8 mouse cellular contexts compared by ENCODE assay signal in genomic region chr10:61423289-61423688, GRCm38 (mm10). TPM values are rescaled to one million over a fixed set of nuclear protein-coding genes. Genes with fewer than 3 reads are reported as not detected.
DNase-seq lines count a peak whose midpoint lies in the region; ATAC-seq and TF ChIP-seq lines count a peak whose summit lies in the region.

No protein-coding gene starts in this region.

- ATAC-seq in CD4-positive, CD25-positive, alpha-beta regulatory T cell, adult 4 months = no peak
- ATAC-seq in midbrain, embryonic 15.5 days (replicated peaks) = 0 out of 2 replicates have a peak, but pooled peaks have one; percentile 12
- no peak for ATAC-seq in midbrain, embryonic 11.5 days (ENCODE audit: low FRiP score)

- H3K9me3 ChIP-seq in midbrain, embryonic 15.5 days = no peaks in the 10 kb centered on the region
- no peaks in the 10 kb centered on the region for H3K9me3 ChIP-seq in midbrain, embryonic 11.5 days (ENCODE audit: control insufficient read depth, low read length)

- no peaks in the 10 kb centered on the region for H3K79me2 ChIP-seq in liver, adult 2 months (ENCODE audit: control insufficient read depth, insufficient read depth, low read length)

- peak; percentile 55 for DNase-seq in CD4-positive, CD25-positive, alpha-beta regulatory T cell, adult 2 months (ENCODE audit: low read depth, low spot score)
- DNase-seq in midbrain, embryonic 11.5 days (ENCODE audit: low spot score, missing footprints) = no peak
- peak; percentile 99 for DNase-seq in liver, adult 2 months (ENCODE audit: extremely low read depth, low read depth, low spot score)
- no peak for DNase-seq in cerebellum, adult 9-11 months
- DNase-seq in adipocyte (ENCODE audit: low spot score) = no peak

- WGBS in midbrain, embryonic 15.5 days = 45% methylated on average over 10 of the region's 10 CpGs
- 40% methylated on average over 10 of the region's 10 CpGs for WGBS in midbrain, embryonic 11.5 days
- 12% methylated on average over 10 of the region's 10 CpGs for WGBS in liver, adult 2 months

- TF ChIP-seq POLR2A in liver, adult 2 months (IDR thresholded peaks at IDR 0.05; ENCODE audit: extremely low read depth, insufficient read depth, low read length) = no peak
- no peak for TF ChIP-seq POLR2A in testis, adult 2 months (IDR thresholded peaks at IDR 0.05; ENCODE audit: control insufficient read depth, low read depth, low read length)

- H3K4me2 ChIP-seq in midbrain, embryonic 15.5 days = no peak overlapping the region
- no peak overlapping the region for H3K4me2 ChIP-seq in midbrain, embryonic 11.5 days

- no peaks in the 10 kb centered on the region for H3K36me3 ChIP-seq in midbrain, embryonic 15.5 days (replicated peaks)
- no peaks in the 10 kb centered on the region for H3K36me3 ChIP-seq in midbrain, embryonic 11.5 days (ENCODE audit: control insufficient read depth, insufficient read depth, low read length)
- H3K36me3 ChIP-seq in liver, adult 2 months (ENCODE audit: control insufficient read depth, insufficient read depth, low read length) = no peaks in the 10 kb centered on the region
- no peaks in the 10 kb centered on the region for H3K36me3 ChIP-seq in testis, adult 2 months (ENCODE audit: control insufficient read depth, insufficient read depth, low read length)

- H3K27me3 ChIP-seq in midbrain, embryonic 15.5 days (replicated peaks) = peaks cover 28% of the 10 kb centered on the region
- H3K27me3 ChIP-seq in midbrain, embryonic 11.5 days (ENCODE audit: control insufficient read depth, insufficient read depth, low read length) = peaks cover 20% of the 10 kb centered on the region
- no peaks in the 10 kb centered on the region for H3K27me3 ChIP-seq in liver, adult 2 months (ENCODE audit: control insufficient read depth, insufficient read depth, low read length)
- no peaks in the 10 kb centered on the region; the same call in 1 of the 2 replicates for H3K27me3 ChIP-seq in testis, adult 2 months (ENCODE audit: control insufficient read depth, insufficient read depth, low read length)

- H3K9ac ChIP-seq in midbrain, embryonic 15.5 days = no peak overlapping the region
- H3K9ac ChIP-seq in midbrain, embryonic 11.5 days (ENCODE audit: low read length) = no peak overlapping the region
- H3K9ac ChIP-seq in liver, adult 2 months (ENCODE audit: low read depth, low read length) = peak overlapping the region; percentile 58

- no peak overlapping the region for H3K27ac ChIP-seq in midbrain, embryonic 15.5 days
- no peak overlapping the region for H3K27ac ChIP-seq in midbrain, embryonic 11.5 days (ENCODE audit: low read depth, low read length)
- peak overlapping the region; percentile 88 for H3K27ac ChIP-seq in liver, adult 2 months (replicated peaks; ENCODE audit: insufficient read depth, low read depth, low read length)
- no peak overlapping the region for H3K27ac ChIP-seq in testis, adult 2 months (ENCODE audit: control insufficient read depth, insufficient read depth, low read depth, low read length)

- peak; percentile 82 for TF ChIP-seq CTCF in liver, adult 2 months (IDR thresholded peaks at IDR 0.05; ENCODE audit: low read depth, low read length)
- peak; percentile 51; the same call in 1 of the 2 replicates for TF ChIP-seq CTCF in testis, adult 2 months (IDR thresholded peaks at IDR 0.05; ENCODE audit: control insufficient read depth, insufficient read depth, insufficient replicate concordance, low read depth, low read length)

- peaks cover 13% of the 10 kb centered on the region for H3K4me1 ChIP-seq in midbrain, embryonic 15.5 days
- H3K4me1 ChIP-seq in midbrain, embryonic 11.5 days (ENCODE audit: control insufficient read depth, insufficient read depth, low read length) = peaks cover 11% of the 10 kb centered on the region; the same call in 1 of the 2 replicates
- peaks cover 44% of the 10 kb centered on the region for H3K4me1 ChIP-seq in liver, adult 2 months (ENCODE audit: control insufficient read depth, insufficient read depth, low read length)
- H3K4me1 ChIP-seq in testis, adult 2 months (ENCODE audit: control insufficient read depth, insufficient read depth, low read length) = peaks cover 9% of the 10 kb centered on the region

- H3K4me3 ChIP-seq in midbrain, embryonic 15.5 days = no peak overlapping the region
- no peak overlapping the region for H3K4me3 ChIP-seq in midbrain, embryonic 11.5 days (ENCODE audit: low read depth, low read length)
- peak overlapping the region; percentile 35 for H3K4me3 ChIP-seq in liver, adult 2 months (ENCODE audit: insufficient read depth, low read depth, low read length)
- H3K4me3 ChIP-seq in testis, adult 2 months (ENCODE audit: control insufficient read depth, low read depth, low read length) = no peak overlapping the region

RNA-seq across cellular contexts. Expression of gene Nodal, which starts 5.5 kb away (rescaled TPM):
- polyA plus RNA-seq in CD4-positive, CD25-positive, alpha-beta regulatory T cell, adult 4 months (2017; shearing (Covaris generic)) = not detected
- 0.10 and 0.28 TPM in 2 replicates for polyA plus RNA-seq in midbrain, embryonic 15.5 days (2015; fragmentation: Nextera tagmentation; extraction: Ambion mirVana)
- 0.10 TPM in 1 of 2 replicates, not detected in the other for polyA plus RNA-seq in midbrain, embryonic 11.5 days (2014; fragmentation: Nextera tagmentation; extraction: Ambion mirVana)
- 0.18 and 0.27 TPM in 2 replicates for total RNA-seq in liver, adult 2 months (2014; rRNA removed)
- polyA plus RNA-seq in liver, adult 2 months (2012; rRNA removed) = 0.06 and 0.17 TPM in 2 replicates
- polyA plus RNA-seq in testis, adult 2 months (2012; rRNA removed) = 0.06 TPM in 1 of 2 replicates, not detected in the other

RNA-seq across cellular contexts. Expression of gene Eif4ebp2, which starts 29.2 kb away (rescaled TPM):
- polyA plus RNA-seq in CD4-positive, CD25-positive, alpha-beta regulatory T cell, adult 4 months (2017; shearing (Covaris generic)) = 10 to 100 TPM; 26.8 to 33.6 TPM
- polyA plus RNA-seq in midbrain, embryonic 15.5 days (2015; fragmentation: Nextera tagmentation; extraction: Ambion mirVana) = 65.8 and 71.3 TPM in 2 replicates
- 30.4 and 32.6 TPM in 2 replicates for polyA plus RNA-seq in midbrain, embryonic 11.5 days (2014; fragmentation: Nextera tagmentation; extraction: Ambion mirVana)
- 28.2 and 51.6 TPM in 2 replicates for total RNA-seq in liver, adult 2 months (2014; rRNA removed)
- 117 and 136 TPM in 2 replicates for polyA plus RNA-seq in liver, adult 2 months (2012; rRNA removed)
- 31.4 and 33.7 TPM in 2 replicates for polyA plus RNA-seq in testis, adult 2 months (2012; rRNA removed)

RNA-seq across cellular contexts. Expression of gene Pald1, which starts 40.0 kb away (rescaled TPM):
- not detected for polyA plus RNA-seq in CD4-positive, CD25-positive, alpha-beta regulatory T cell, adult 4 months (2017; shearing (Covaris generic))
- 22.5 and 23.7 TPM in 2 replicates for polyA plus RNA-seq in midbrain, embryonic 15.5 days (2015; fragmentation: Nextera tagmentation; extraction: Ambion mirVana)
- 15.3 and 17.3 TPM in 2 replicates for polyA plus RNA-seq in midbrain, embryonic 11.5 days (2014; fragmentation: Nextera tagmentation; extraction: Ambion mirVana)
- 7.5 and 8.0 TPM in 2 replicates for total RNA-seq in liver, adult 2 months (2014; rRNA removed)
- 6.6 and 8.1 TPM in 2 replicates for polyA plus RNA-seq in liver, adult 2 months (2012; rRNA removed)
- polyA plus RNA-seq in testis, adult 2 months (2012; rRNA removed) = 6.7 and 7.5 TPM in 2 replicates

RNA-seq across cellular contexts. Expression of gene Lrrc20, which starts 52.3 kb away (rescaled TPM):
- polyA plus RNA-seq in CD4-positive, CD25-positive, alpha-beta regulatory T cell, adult 4 months (2017; shearing (Covaris generic)) = 1 to 10 TPM; 5.8 to 9.1 TPM
- 18.1 TPM in 2 replicates for polyA plus RNA-seq in midbrain, embryonic 15.5 days (2015; fragmentation: Nextera tagmentation; extraction: Ambion mirVana)
- polyA plus RNA-seq in midbrain, embryonic 11.5 days (2014; fragmentation: Nextera tagmentation; extraction: Ambion mirVana) = 9.8 and 11.3 TPM in 2 replicates
- total RNA-seq in liver, adult 2 months (2014; rRNA removed) = 2.3 and 2.4 TPM in 2 replicates
- 4.8 and 5.4 TPM in 2 replicates for polyA plus RNA-seq in liver, adult 2 months (2012; rRNA removed)
- 3.3 and 3.6 TPM in 2 replicates for polyA plus RNA-seq in testis, adult 2 months (2012; rRNA removed)

Comparison
In these comparisons a context has a peak if more than half of its experiments do, and no peak if none do; other contexts are left out.
1. DNase-seq: peak in CD4-positive, CD25-positive, alpha-beta regulatory T cell, adult 2 months (single experiment) and liver, adult 2 months (single experiment); none in midbrain, embryonic 11.5 days (single experiment), cerebellum, adult 9-11 months (single experiment) and adipocyte (single experiment).